ENCODE assay signal across 16 mouse cellular contexts in the genomic region with DNA sequence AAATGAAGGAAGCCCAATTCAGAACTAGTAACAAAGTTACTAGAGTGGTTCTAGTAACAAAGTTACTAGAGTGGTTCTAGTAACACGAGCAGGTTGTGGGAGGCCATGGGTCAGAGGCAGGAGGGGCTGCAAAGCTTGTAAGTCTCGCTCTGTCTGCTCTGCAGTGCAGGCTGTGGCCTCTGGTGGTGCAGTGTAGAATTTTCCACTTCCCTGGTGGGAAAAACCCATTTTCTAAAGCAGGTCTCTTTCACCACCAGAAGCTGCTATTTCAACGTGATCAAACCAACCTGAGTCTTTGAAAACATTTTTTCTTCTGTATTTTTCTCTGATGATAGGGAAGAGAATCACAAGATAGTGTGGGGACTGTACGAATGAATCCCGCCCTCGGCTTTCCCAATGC.
"Had no signal": no experiment of that assay in that cellular context is flagged by ENCODE, and none has a peak within 500 bp of the region (broad histone marks: within the 10 kb centered on the region; RNA-seq: fewer than 3 reads in every experiment).

No protein-coding gene starts in this region.

- H3K27ac ChIP-seq: limb, embryonic 12.5 days; liver, embryonic 13.5 days; lung, embryonic 15.5 days; macrophage; midbrain, embryonic 12.5 days; neural tube, embryonic 12.5 days had no signal

- H3K27me3 ChIP-seq: limb, embryonic 12.5 days; liver, embryonic 13.5 days; lung, embryonic 15.5 days; megakaryocyte, embryonic 14.5 days; midbrain, embryonic 12.5 days; neural tube, embryonic 12.5 days had no signal

- H3K9me3 ChIP-seq: limb, embryonic 12.5 days; liver, embryonic 13.5 days; lung, embryonic 15.5 days; megakaryocyte, embryonic 14.5 days; midbrain, embryonic 12.5 days; neural tube, embryonic 12.5 days had no signal

- H3K9ac ChIP-seq: limb, embryonic 12.5 days; liver, embryonic 13.5 days; liver, postnatal 0 days; lung, embryonic 15.5 days; midbrain, embryonic 12.5 days; neural tube, embryonic 12.5 days had no signal

- DNase-seq: kidney, adult 9 months; kidney, postnatal 10 days; liver; liver, embryonic 13.5 days; liver, postnatal 0 days; lung, postnatal 14 days; right cerebral cortex, postnatal 4 days; spleen, adult 18-20 months; thymus, postnatal 36 days had no signal

- ATAC-seq: intestine, postnatal 0 days; liver, postnatal 0 days had no signal

- H3K36me3 ChIP-seq: limb, embryonic 12.5 days; liver, embryonic 13.5 days; lung, embryonic 15.5 days; midbrain, embryonic 12.5 days; neural tube, embryonic 12.5 days had no signal

- H3K4me1 ChIP-seq: liver, embryonic 13.5 days; lung, embryonic 15.5 days; megakaryocyte, embryonic 14.5 days; midbrain, embryonic 12.5 days; neural tube, embryonic 12.5 days had no signal

- H3K4me3 ChIP-seq: limb, embryonic 12.5 days; liver, embryonic 13.5 days; lung, embryonic 15.5 days; megakaryocyte, embryonic 14.5 days; midbrain, embryonic 12.5 days; neural tube, embryonic 12.5 days had no signal

- H3K4me2 ChIP-seq: limb, embryonic 12.5 days; liver, embryonic 13.5 days; lung, embryonic 15.5 days; midbrain, embryonic 12.5 days; neural tube, embryonic 12.5 days had no signal
